Mouse (Mus musculus): ENCODE data around the gene Prdm13. TPM values are rescaled to one million over a fixed set of nuclear protein-coding genes. Genes with fewer than 3 reads are reported as not detected.
A peak's percentile ranks its signal among the peaks of the same experiment; 100 is the strongest.

Prdm13 gene
- not detected for total RNA-seq (2022)

- DNase-seq (ENCODE audit: low spot score), result no peak
Measured at GRCm38 (mm10) chr4:21685595-21686091, at the start of gene Prdm13. Prdm13 (minus strand) TSS chr4:21685963.

GRCm38 (mm10) chr4:21727615-21728165 lies 41.9 kb upstream of the Prdm13 start, which contains the start of gene Ccnc:
Ccnc (plus strand) TSS chr4:21727701.
- DNase-seq (ENCODE audit: low spot score), result peak; percentile 94

- peak; percentile 52 for DNase-seq (ENCODE audit: low spot score)
Measured at GRCm38 (mm10) chr4:21726912-21727614, 41.3 kb upstream of the Prdm13 start.

GRCm38 (mm10) chr4:21722752-21723334 lies 37.1 kb upstream of the Prdm13 start:
- DNase-seq (ENCODE audit: low spot score), result no peak

- peak; percentile 61 for DNase-seq (ENCODE audit: low spot score)
Measured at GRCm38 (mm10) chr4:21712147-21712546, 26.4 kb upstream of the Prdm13 start.

- DNase-seq (ENCODE audit: low spot score), result no peak
Measured at GRCm38 (mm10) chr4:21705046-21705445, 19.3 kb upstream of the Prdm13 start.

- peak; percentile 11 for DNase-seq (ENCODE audit: low spot score)
Measured at GRCm38 (mm10) chr4:21695638-21696254, 10.0 kb upstream of the Prdm13 start.

- no peak for DNase-seq (ENCODE audit: low spot score)
Measured at GRCm38 (mm10) chr4:21690221-21690620, 4.5 kb upstream of the Prdm13 start.

- DNase-seq (ENCODE audit: low spot score), result no peak
Measured at GRCm38 (mm10) chr4:21689492-21689941, 3.8 kb upstream of the Prdm13 start.

GRCm38 (mm10) chr4:21688703-21689200 lies 3.0 kb upstream of the Prdm13 start:
- DNase-seq (ENCODE audit: low spot score), result no peak

GRCm38 (mm10) chr4:21687783-21688702 lies 2.3 kb upstream of the Prdm13 start:
- no peak for DNase-seq (ENCODE audit: low spot score)

- no peak for DNase-seq (ENCODE audit: low spot score)
Measured at GRCm38 (mm10) chr4:21686934-21687333, 1.2 kb upstream of the Prdm13 start.

GRCm38 (mm10) chr4:21686416-21686815 lies 653 bp upstream of the Prdm13 start:
- DNase-seq (ENCODE audit: low spot score), result no peak

GRCm38 (mm10) chr4:21684341-21684970 lies 1.3 kb downstream of the Prdm13 start:
- no peak for DNase-seq (ENCODE audit: low spot score)

GRCm38 (mm10) chr4:21682421-21683150 lies 3.2 kb downstream of the Prdm13 start:
- DNase-seq (ENCODE audit: low spot score), result no peak

- DNase-seq (ENCODE audit: low spot score), result no peak
Measured at GRCm38 (mm10) chr4:21680971-21681370, 4.8 kb downstream of the Prdm13 start.

GRCm38 (mm10) chr4:21679624-21680480 lies 5.9 kb downstream of the Prdm13 start:
- no peak for DNase-seq (ENCODE audit: low spot score)

GRCm38 (mm10) chr4:21678975-21679623 lies 6.7 kb downstream of the Prdm13 start:
- no peak for DNase-seq (ENCODE audit: low spot score)
